Mouse (Mus musculus): ENCODE results near the gene Elmo3. TPM values are rescaled to one million over a fixed set of nuclear protein-coding genes. Genes with fewer than 3 reads are reported as not detected.

Gene Elmo3
- total RNA-seq, 4 experiments from 2014 or later: 0.63 to 2.3 (median 1.4) TPM

GRCm38 (mm10) chr8:105349096-105349771, 43.8 kb downstream of the Elmo3 start:
- DNase-seq (ENCODE audit: low spot score in 2 of 2): no peak

GRCm38 (mm10) chr8:105350186-105350585, 44.8 kb downstream of the Elmo3 start:
- no peak for DNase-seq (ENCODE audit: low spot score in 2 of 2)

GRCm38 (mm10) chr8:105353583-105354135, 48.3 kb downstream of the Elmo3 start:
- DNase-seq (ENCODE audit: low spot score in 2 of 2): no peak

GRCm38 (mm10) chr8:105354549-105354948, 49.1 kb downstream of the Elmo3 start:
- no peak for DNase-seq (ENCODE audit: low spot score in 2 of 2)

GRCm38 (mm10) chr8:105355179-105356024, 50.0 kb downstream of the Elmo3 start:
- DNase-seq (ENCODE audit: low spot score in 2 of 2): no peak

- DNase-seq (ENCODE audit: low spot score in 2 of 2): no peak
Observed at GRCm38 (mm10) chr8:105356681-105357080, 51.3 kb downstream of the Elmo3 start.

- no peak for DNase-seq (ENCODE audit: low spot score in 2 of 2)
Observed at GRCm38 (mm10) chr8:105359208-105359607, 53.8 kb downstream of the Elmo3 start.

GRCm38 (mm10) chr8:105359646-105360045, 54.2 kb downstream of the Elmo3 start:
- DNase-seq (ENCODE audit: low spot score in 2 of 2): no peak

Small RNA genes lying within 50 kb of the gene (microRNA-seq; reads per million reads assigned to microRNA genes)
- gene Gm27320: 0 reads per million in 2 experiments
- 12,191 to 16,863 reads per million in 2 experiments for gene Mir328

Other genes with a start within 250 kb of the Elmo3 start
- gene Ces3b, start 221.8 kb upstream of the Elmo3 start, total RNA-seq (2022): not detected
- not detected for gene Ces4a, start 173.8 kb upstream of the Elmo3 start, total RNA-seq (2022)
- 10 to 100 TPM; 19.5 to 27.1 (median 23.1) TPM for gene Cbfb, start 134.9 kb upstream of the Elmo3 start, total RNA-seq (2022)
- 10 to 100 TPM; 34.1 to 38.6 (median 36.6) TPM for gene D230025D16Rik, start 80.5 kb upstream of the Elmo3 start, total RNA-seq (2022)
- 1 to 10 TPM; 3.0 to 4.0 (median 3.8) TPM for gene B3gnt9, start 50.4 kb upstream of the Elmo3 start, total RNA-seq (2022)
- gene Tradd, start 41.0 kb upstream of the Elmo3 start, total RNA-seq (2022): 10 to 100 TPM in 1 of 4 experiments, 1 to 10 TPM in 3; 9.2 to 10.1 (median 9.8) TPM
- 1 to 10 TPM; 1.2 to 1.5 (median 1.5) TPM for gene Fbxl8, start 41.0 kb upstream of the Elmo3 start, total RNA-seq (2022)
- 10 to 100 TPM; 10.6 to 12.9 (median 12.0) TPM for gene Hsf4, start 35.8 kb upstream of the Elmo3 start, total RNA-seq (2022)
- 10 to 100 TPM in 2 of 4 experiments, 1 to 10 TPM in 2; 8.2 to 14.0 (median 11.6) TPM for gene Nol3, start 29.5 kb upstream of the Elmo3 start, total RNA-seq (2022)
- 10 to 100 TPM; 20.4 to 25.4 (median 21.7) TPM for gene 4931428F04Rik, start 15.7 kb upstream of the Elmo3 start, total RNA-seq (2022)
- 1 to 10 TPM in 2 of 4 experiments, under 1 TPM in 2; 0.89 to 2.1 (median 1.0) TPM for gene Exoc3l, start 9.5 kb upstream of the Elmo3 start, total RNA-seq (2022)
- gene E2f4, start 7.9 kb upstream of the Elmo3 start, total RNA-seq (2022): 10 to 100 TPM; 36.4 to 38.9 (median 37.6) TPM
- 10 to 100 TPM in 1 of 4 experiments, 1 to 10 TPM in 3; 6.7 to 10.1 (median 8.7) TPM for gene Lrrc29, start 20.7 kb downstream of the Elmo3 start, total RNA-seq (2022)
- 10 to 100 TPM; 40.2 to 47.2 (median 43.3) TPM for gene Tmem208, start 20.8 kb downstream of the Elmo3 start, total RNA-seq (2022)
- gene Fhod1, start 42.4 kb downstream of the Elmo3 start, total RNA-seq (2022): 1 to 10 TPM; 2.4 to 6.3 (median 5.2) TPM
- gene Slc9a5, start 43.2 kb downstream of the Elmo3 start, total RNA-seq (2022): 10 to 100 TPM; 13.9 to 15.4 (median 14.4) TPM
- gene Plekhg4, start 67.7 kb downstream of the Elmo3 start, total RNA-seq (2022): 1 to 10 TPM in 2 of 4 experiments, under 1 TPM in 2; 0.70 to 1.8 (median 0.95) TPM
- not detected for gene Kctd19, start 107.9 kb downstream of the Elmo3 start, total RNA-seq (2022)
- gene Lrrc36, start 108.0 kb downstream of the Elmo3 start, total RNA-seq (2022): 1 to 10 TPM in 2 of 4 experiments, under 1 TPM in 2; 0.73 to 1.4 (median 1.1) TPM
- 10 to 100 TPM; 42.2 to 55.5 (median 47.9) TPM for gene Tppp3, start 165.9 kb downstream of the Elmo3 start, total RNA-seq (2022)
- 10 to 100 TPM; 35.1 to 41.2 (median 40.8) TPM for gene Zdhhc1, start 191.3 kb downstream of the Elmo3 start, total RNA-seq (2022)
- not detected for gene Hsd11b2, start 213.2 kb downstream of the Elmo3 start, total RNA-seq (2022)

Data from layer of hippocampus, adult 8-10 months (tissue).